Mouse (Mus musculus) thymus, adult 2 months (tissue): Measurements from ENCODE around the gene Npnt. TPM values are rescaled to one million over a fixed set of nuclear protein-coding genes. Genes with fewer than 3 reads are reported as not detected.

Experiments
- DNase-seq: peaks from one replicate; pipeline ENCODE4 v3.0.0; 2021
- H3K27ac ChIP-seq: fragments of 200-500 bp; 2 replicates; pipeline ENCODE4 v1.5.1; 2012; ENCODE audit warnings: low read length, control low read depth; ENCODE audit not compliant: control insufficient read depth, insufficient read depth
- H3K27me3 ChIP-seq: fragments of 200-500 bp; 2 replicates; pipeline ENCODE4 v1.6.1; 2012; ENCODE audit warnings: mild to moderate bottlenecking, low read length, moderate library complexity, mixed read lengths; ENCODE audit not compliant: control insufficient read depth, insufficient read depth
- H3K36me3 ChIP-seq: fragments of 200-500 bp; 2 replicates; pipeline ENCODE4 v1.6.1; 2012; ENCODE audit warnings: mild to moderate bottlenecking, low read length, moderate library complexity; ENCODE audit not compliant: control insufficient read depth, insufficient read depth
- H3K4me1 ChIP-seq: fragments of 200-500 bp; replicated peaks from 2 replicates; pipeline ENCODE4 v1.6.1; 2012; ENCODE audit warnings: low read length; ENCODE audit not compliant: control insufficient read depth, insufficient read depth
- H3K4me3 ChIP-seq: fragments of 200-500 bp; 2 replicates; pipeline ENCODE4 v1.5.1; 2012; ENCODE audit warnings: mild to moderate bottlenecking, low read length, control low read depth, moderate library complexity; ENCODE audit not compliant: control insufficient read depth, insufficient read depth
- CTCF ChIP-seq: fragments of 200-500 bp; IDR thresholded peaks from 2 replicates; pipeline ENCODE4 v1.5.1; 2012; ENCODE audit warnings: mild to moderate bottlenecking, control low read depth, low read length, moderate library complexity, borderline replicate concordance; ENCODE audit not compliant: control insufficient read depth, poor library complexity, insufficient read depth; ENCODE audit errors: extremely low read depth
- POLR2A ChIP-seq: fragments of 200-500 bp; IDR thresholded peaks from 2 replicates; pipeline ENCODE4 v1.6.1; 2012; ENCODE audit warnings: mild to moderate bottlenecking, low read length, control low read depth, moderate library complexity; ENCODE audit not compliant: control insufficient read depth, poor library complexity, insufficient read depth; ENCODE audit errors: extremely low read depth
- WGBS: fragments of 180-500 bp; shearing (Covaris S2); methylation state at CpG from one replicate; pipeline ENCODE4 v1.1.7; 2018; 5-methylcytosine and 5-hydroxymethylcytosine counted together
- polyA plus RNA-seq: library from polyadenylated mRNA; depleted of rRNA; stranded (reverse); fragments of >200 nt; gene quantifications from 2 replicates; pipeline ENCODE4 v1.2.3, GENCODE M21; 2012

The Npnt gene
- polyA plus RNA-seq, 1 experiment, result 10.5 TPM

GRCm38 (mm10) chr3:132855458-132856212 lies 94.5 kb downstream of the Npnt start:
- TF ChIP-seq POLR2A, result no peak
- TF ChIP-seq CTCF, result no peak
- 77% methylated on average over 9 of the region's 9 CpGs for WGBS

DNA sequence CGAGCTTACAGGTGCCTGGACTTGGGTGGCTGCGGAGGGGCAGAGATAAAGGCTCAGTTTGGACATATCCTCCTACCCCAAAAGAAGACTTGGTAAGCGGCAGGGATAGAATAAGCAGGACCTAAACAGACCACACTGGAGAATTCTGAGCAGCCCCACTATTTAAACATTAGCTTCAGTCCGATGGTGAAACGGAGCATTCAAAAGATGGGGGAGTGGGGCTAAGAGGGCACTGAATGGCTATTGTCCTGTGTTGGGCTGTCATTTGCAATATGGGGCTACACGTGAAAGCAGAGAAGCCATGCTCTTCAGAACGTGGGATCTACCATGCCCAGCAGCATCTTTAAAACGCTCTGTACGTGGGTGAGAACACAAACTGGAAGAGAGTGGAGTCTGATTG lies 95.8 kb downstream of the Npnt start:
- 90% methylated on average over 9 of the region's 9 CpGs for WGBS
- TF ChIP-seq POLR2A (no peak), CTCF (no peak)
- Histone ChIP-seq H3K4me3 (no peak overlapping the region), H3K36me3 (no peaks in the 10 kb centered on the region), H3K27ac (no peak overlapping the region), H3K27me3 (no peaks in the 10 kb centered on the region), H3K4me1 (no peaks in the 10 kb centered on the region)
- no peak for DNase-seq

More at GRCm38 (mm10) chr3:132855458-132856212, 94.5 kb downstream of the Npnt start:
- Histone ChIP-seq H3K4me1 (peaks cover 7% of the 10 kb centered on the region; the same call in 1 of the 2 replicates), H3K27me3 (no peaks in the 10 kb centered on the region), H3K4me3 (no peak overlapping the region), H3K36me3 (no peaks in the 10 kb centered on the region), H3K27ac (no peak overlapping the region)
- DNase-seq, result no peak

- no peaks in the 10 kb centered on the region for H3K4me1 ChIP-seq
- WGBS, result 91% methylated on average over 28 of the region's 28 CpGs
- DNase-seq, result no peak
- TF ChIP-seq CTCF (no peak), POLR2A (no peak)
- H3K27ac ChIP-seq, result no peak overlapping the region
- H3K4me3 ChIP-seq, result no peak overlapping the region
- no peaks in the 10 kb centered on the region for H3K27me3 ChIP-seq
- H3K36me3 ChIP-seq, result no peaks in the 10 kb centered on the region
These were observed 98.0 kb downstream of the Npnt start for GRCm38 (mm10) chr3:132851841-132852728.

DNA sequence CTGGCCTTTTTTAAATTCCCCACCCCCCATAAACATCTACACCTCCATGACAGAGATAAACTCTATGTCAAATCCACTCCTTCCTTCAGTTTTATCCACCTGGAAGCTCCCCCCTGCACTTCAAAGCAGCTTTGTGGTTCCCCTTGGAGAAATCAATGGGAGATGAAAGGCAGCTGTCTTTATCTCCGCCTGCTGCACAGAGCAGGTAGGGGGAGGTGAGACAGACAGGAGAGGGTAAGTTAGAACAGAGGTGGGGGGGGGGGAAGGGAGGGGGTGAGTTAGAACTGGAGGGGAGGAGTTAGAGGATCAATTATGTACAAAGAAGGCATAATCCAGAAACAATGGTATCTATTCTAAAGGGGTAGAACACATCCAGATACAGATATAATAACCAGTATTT lies 98.7 kb downstream of the Npnt start:
- DNase-seq, result no peak
- 88% methylated on average over 1 of the region's 1 CpGs for WGBS
- no peaks in the 10 kb centered on the region for H3K36me3 ChIP-seq
- no peak for TF ChIP-seq CTCF
- no peak for TF ChIP-seq POLR2A
- H3K27me3 ChIP-seq, result no peaks in the 10 kb centered on the region
- no peak overlapping the region for H3K27ac ChIP-seq
- H3K4me3 ChIP-seq, result no peak overlapping the region
- H3K4me1 ChIP-seq, result no peaks in the 10 kb centered on the region

DNA sequence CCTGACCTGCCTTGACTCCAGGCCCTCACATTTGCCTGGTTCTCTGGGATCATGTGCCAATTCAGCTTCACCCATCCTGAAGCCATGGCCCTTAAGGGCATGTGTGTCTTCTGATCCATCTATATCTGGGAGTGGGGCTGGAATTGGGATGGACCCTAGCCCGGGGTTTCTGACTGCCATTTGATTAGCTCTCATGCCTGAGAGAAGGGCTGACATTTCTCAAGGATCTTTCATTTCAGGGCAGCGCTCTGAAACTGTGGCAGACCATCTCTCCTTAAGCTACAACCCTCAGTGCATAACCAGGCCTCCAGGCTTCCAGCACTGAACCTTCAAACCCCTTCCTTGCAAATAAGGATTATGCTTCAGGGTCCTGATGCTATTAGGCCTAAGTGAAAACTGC lies 99.7 kb downstream of the Npnt start:
- H3K27ac ChIP-seq, result no peak overlapping the region
- TF ChIP-seq POLR2A (no peak), CTCF (no peak)
- H3K4me1 ChIP-seq, result no peaks in the 10 kb centered on the region
- DNase-seq, result no peak
- H3K27me3 ChIP-seq, result no peaks in the 10 kb centered on the region
- H3K4me3 ChIP-seq, result no peak overlapping the region
- no peaks in the 10 kb centered on the region for H3K36me3 ChIP-seq
- 93% methylated on average over 2 of the region's 2 CpGs for WGBS

DNA sequence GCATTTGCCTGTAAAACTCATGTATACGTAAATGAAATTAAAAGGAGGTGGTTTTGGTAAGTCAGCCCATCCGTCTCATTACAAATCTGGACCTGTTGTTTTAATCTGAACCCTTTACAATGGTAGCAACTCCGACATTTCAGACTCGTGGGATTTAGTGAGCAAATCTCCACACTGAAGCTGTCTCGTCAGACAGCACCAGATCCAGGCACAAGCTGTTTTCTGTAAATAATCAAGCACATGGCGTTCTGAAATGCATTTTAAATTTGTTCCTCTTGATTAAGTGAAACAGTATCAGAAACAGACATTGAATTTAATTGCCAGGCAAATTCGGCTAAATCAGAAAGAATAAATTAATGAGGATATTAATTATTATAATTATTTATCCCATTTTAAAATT lies 100.4 kb downstream of the Npnt start:
- Histone ChIP-seq H3K4me1 (no peaks in the 10 kb centered on the region), H3K36me3 (no peaks in the 10 kb centered on the region), H3K4me3 (no peak overlapping the region), H3K27ac (no peak overlapping the region), H3K27me3 (no peaks in the 10 kb centered on the region)
- TF ChIP-seq CTCF (no peak), POLR2A (no peak)
- WGBS, result 90% methylated on average over 7 of the region's 7 CpGs
- no peak for DNase-seq
